Mouse (Mus musculus): ENCODE results near the gene Zbtb8b. TPM values are rescaled to one million over a fixed set of nuclear protein-coding genes. Genes with fewer than 3 reads are reported as not detected.
"Not testable (repeated sequence)": the region's sequence is repeated elsewhere in the genome, so short reads cannot be mapped to it uniquely, and the experiment has no call there.

Zbtb8b gene
- polyA plus RNA-seq, 1 experiment from 2014 or later: 4.7 TPM

- H3K27ac ChIP-seq (replicated peaks); H3K4me2 ChIP-seq; H3K4me3 ChIP-seq; H3K9me3 ChIP-seq; ATAC-seq (ENCODE audit: extremely low read depth, insufficient number of reproducible peaks, low FRiP score, low TSS enrichment); H3K4me1 ChIP-seq; H3K36me3 ChIP-seq; H3K27me3 ChIP-seq (replicated peaks); H3K9ac ChIP-seq: not testable (repeated sequence)
- WGBS: 59% methylated on average over 2 of the region's 2 CpGs
These were observed 16.7 kb upstream of the Zbtb8b start for GRCm38 (mm10) chr4:129457311-129457710.

- ATAC-seq (ENCODE audit: extremely low read depth, insufficient number of reproducible peaks, low FRiP score, low TSS enrichment): no peak
- Histone ChIP-seq H3K4me1 (peaks cover 4% of the 10 kb centered on the region), H3K9ac (0 out of 2 replicates have a peak overlapping the region, but pooled peaks have one; percentile 6), H3K36me3 (no peaks in the 10 kb centered on the region), H3K4me2 (no peak overlapping the region), H3K4me3 (no peak overlapping the region), H3K9me3 (no peaks in the 10 kb centered on the region), H3K27me3 (replicated peaks) (0 out of 2 replicates have a peak, but pooled peaks cover 7% of the 10 kb centered on the region), H3K27ac (replicated peaks) (no peak overlapping the region)
- 40% methylated on average over 5 of the region's 5 CpGs for WGBS
These were observed 15.5 kb upstream of the Zbtb8b start for GRCm38 (mm10) chr4:129456126-129456525.

DNA sequence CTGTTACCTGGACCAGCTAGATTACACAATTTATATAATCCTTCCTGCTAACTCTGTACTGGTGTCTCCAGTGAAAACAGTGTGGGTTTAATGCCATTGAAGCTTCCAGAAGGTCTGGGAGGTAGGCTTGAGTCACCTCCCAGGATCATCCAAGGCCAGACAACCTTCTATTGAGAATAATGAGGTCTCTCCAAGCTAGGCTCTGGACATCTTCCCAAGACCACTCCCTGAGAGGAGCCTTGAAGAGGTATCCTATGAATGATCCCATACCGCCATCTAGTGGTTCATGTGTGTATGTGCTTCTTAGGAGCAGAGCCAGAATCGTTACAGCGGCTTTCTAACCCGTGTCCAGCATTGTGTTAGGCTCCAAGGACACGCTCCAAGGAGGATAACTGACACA lies 14.6 kb upstream of the Zbtb8b start:
- Histone ChIP-seq H3K27ac (replicated peaks) (no peak overlapping the region), H3K4me1 (no peaks in the 10 kb centered on the region), H3K4me3 (no peak overlapping the region), H3K27me3 (replicated peaks) (0 out of 2 replicates have a peak, but pooled peaks cover 7% of the 10 kb centered on the region), H3K9ac (0 out of 2 replicates have a peak overlapping the region, but pooled peaks have one; percentile 6), H3K36me3 (no peaks in the 10 kb centered on the region), H3K4me2 (no peak overlapping the region), H3K9me3 (no peaks in the 10 kb centered on the region)
- WGBS: 2% methylated on average over 5 of the region's 5 CpGs
- no peak for ATAC-seq (ENCODE audit: extremely low read depth, insufficient number of reproducible peaks, low FRiP score, low TSS enrichment)

GRCm38 (mm10) chr4:129451471-129452169 lies 11.0 kb upstream of the Zbtb8b start:
- WGBS: 83% methylated on average over 15 of the region's 15 CpGs
- ATAC-seq (ENCODE audit: extremely low read depth, insufficient number of reproducible peaks, low FRiP score, low TSS enrichment): no peak
- no peak overlapping the region for H3K4me2 ChIP-seq

GRCm38 (mm10) chr4:129450851-129451250 lies 10.2 kb upstream of the Zbtb8b start:
- H3K27ac ChIP-seq (replicated peaks): no peak overlapping the region
- H3K36me3 ChIP-seq: no peaks in the 10 kb centered on the region
- H3K27me3 ChIP-seq (replicated peaks): 0 out of 2 replicates have a peak, but pooled peaks cover 3% of the 10 kb centered on the region
- H3K9me3 ChIP-seq: no peaks in the 10 kb centered on the region
- no peak overlapping the region for H3K4me3 ChIP-seq
- 74% methylated on average over 2 of the region's 2 CpGs for WGBS
- ATAC-seq (ENCODE audit: extremely low read depth, insufficient number of reproducible peaks, low FRiP score, low TSS enrichment): no peak
- no peak overlapping the region for H3K9ac ChIP-seq
- H3K4me1 ChIP-seq: peaks cover 21% of the 10 kb centered on the region
- H3K4me2 ChIP-seq: no peak overlapping the region

More at GRCm38 (mm10) chr4:129451471-129452169, 11.0 kb upstream of the Zbtb8b start:
- Histone ChIP-seq H3K9ac (no peak overlapping the region), H3K4me1 (peaks cover 19% of the 10 kb centered on the region), H3K9me3 (no peaks in the 10 kb centered on the region), H3K27me3 (replicated peaks) (0 out of 2 replicates have a peak, but pooled peaks cover 7% of the 10 kb centered on the region), H3K27ac (replicated peaks) (no peak overlapping the region), H3K36me3 (no peaks in the 10 kb centered on the region), H3K4me3 (no peak overlapping the region)

DNA sequence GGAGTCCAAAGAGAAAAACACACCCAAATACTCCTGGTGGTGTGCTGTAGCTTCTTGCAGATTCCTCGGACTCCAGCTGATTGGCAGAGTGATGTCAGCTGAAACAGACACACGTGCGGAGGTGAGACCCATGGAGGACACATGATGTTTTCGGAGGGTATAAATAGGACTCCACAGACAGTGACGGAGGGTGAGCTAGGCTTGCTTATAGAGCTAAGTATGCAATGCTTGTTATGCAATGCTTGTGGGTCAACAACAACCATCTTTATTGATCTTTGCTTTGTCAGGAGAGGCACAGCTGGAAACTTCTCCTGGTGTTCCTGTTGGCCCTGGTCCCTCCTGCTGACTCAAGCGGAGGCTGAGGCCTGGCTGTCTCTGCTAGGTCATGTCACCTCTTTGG lies 8.1 kb upstream of the Zbtb8b start:
- WGBS: 74% methylated on average over 6 of the region's 6 CpGs

DNA sequence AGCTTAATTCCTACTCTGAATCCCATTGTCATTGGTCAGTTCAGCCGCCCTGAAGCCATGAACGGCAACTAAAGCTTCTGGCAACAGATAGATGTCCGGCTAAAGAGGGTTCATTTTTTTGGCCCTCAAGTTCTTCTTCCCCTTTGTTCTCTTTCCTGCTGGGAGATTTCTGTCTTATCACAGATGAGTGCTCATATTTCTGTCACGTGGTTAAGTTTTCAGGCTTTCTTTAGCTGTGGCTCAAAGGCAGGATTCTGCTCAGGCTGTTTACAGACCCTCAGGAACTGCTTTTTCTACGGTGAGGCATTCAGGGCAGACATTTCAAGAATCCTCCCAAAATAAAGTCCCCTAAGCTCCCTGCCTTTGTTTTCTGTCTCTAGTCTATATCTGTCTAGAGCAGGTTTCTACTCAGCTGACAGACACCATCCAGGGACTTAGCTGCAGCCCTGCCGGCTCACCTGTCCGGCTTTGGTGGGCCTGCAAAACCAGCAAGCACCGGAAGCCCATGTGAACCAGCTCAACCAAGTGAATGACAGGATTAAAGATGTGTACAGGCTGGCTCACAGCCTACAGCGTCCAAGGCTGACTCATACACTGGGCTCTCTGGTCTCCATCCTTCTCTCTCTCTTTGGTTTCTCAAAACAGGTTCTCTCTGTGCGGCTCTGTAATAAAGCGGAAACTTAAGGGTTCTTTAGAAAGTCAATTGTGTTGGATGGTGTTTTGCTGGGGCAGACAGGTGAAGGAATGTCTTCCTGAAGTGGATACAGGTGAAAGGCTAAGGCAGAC lies 7.3 kb upstream of the Zbtb8b start:
- Histone ChIP-seq H3K4me1 (peaks cover 32% of the 10 kb centered on the region), H3K9ac (peak overlapping the region; percentile 56; the same call in 1 of the 2 replicates), H3K27ac (replicated peaks) (peak overlapping the region; percentile 40), H3K36me3 (no peaks in the 10 kb centered on the region), H3K27me3 (replicated peaks) (peaks cover 2% of the 10 kb centered on the region), H3K4me2 (no peak overlapping the region), H3K9me3 (no peaks in the 10 kb centered on the region), H3K4me3 (no peak overlapping the region)
- WGBS: 54% methylated on average over 11 of the region's 11 CpGs
- no peak for ATAC-seq (ENCODE audit: extremely low read depth, insufficient number of reproducible peaks, low FRiP score, low TSS enrichment)

More for the DNA sequence above, 8.1 kb upstream of the Zbtb8b start:
- H3K9me3 ChIP-seq: no peaks in the 10 kb centered on the region
- H3K36me3 ChIP-seq: no peaks in the 10 kb centered on the region
- H3K27ac ChIP-seq (replicated peaks): peak overlapping the region; percentile 40; the same call in 1 of the 2 replicates
- H3K9ac ChIP-seq: no peak overlapping the region; the same call in 1 of the 2 replicates
- no peak for ATAC-seq (ENCODE audit: extremely low read depth, insufficient number of reproducible peaks, low FRiP score, low TSS enrichment)
- no peak overlapping the region for H3K4me2 ChIP-seq
- H3K4me1 ChIP-seq: peaks cover 32% of the 10 kb centered on the region
- no peaks in the 10 kb centered on the region for H3K27me3 ChIP-seq (replicated peaks)
- no peak overlapping the region for H3K4me3 ChIP-seq

- Histone ChIP-seq H3K36me3 (no peaks in the 10 kb centered on the region), H3K9ac (no peak overlapping the region), H3K27ac (replicated peaks) (peak overlapping the region; percentile 40), H3K4me2 (no peak overlapping the region), H3K27me3 (replicated peaks) (peaks cover 8% of the 10 kb centered on the region), H3K4me1 (peaks cover 32% of the 10 kb centered on the region), H3K9me3 (no peaks in the 10 kb centered on the region), H3K4me3 (no peak overlapping the region)
- no peak for ATAC-seq (ENCODE audit: extremely low read depth, insufficient number of reproducible peaks, low FRiP score, low TSS enrichment)
- 59% methylated on average over 8 of the region's 8 CpGs for WGBS
These were observed 6.7 kb upstream of the Zbtb8b start for GRCm38 (mm10) chr4:129447360-129447759.

- WGBS: 36% methylated on average over 6 of the region's 6 CpGs
- Histone ChIP-seq H3K9me3 (no peaks in the 10 kb centered on the region), H3K27ac (replicated peaks) (no peak overlapping the region), H3K4me3 (peak overlapping the region; percentile 48), H3K9ac (no peak overlapping the region), H3K4me2 (peak overlapping the region; percentile 72), H3K36me3 (no peaks in the 10 kb centered on the region), H3K27me3 (replicated peaks) (peaks cover 42% of the 10 kb centered on the region), H3K4me1 (peaks cover 17% of the 10 kb centered on the region)
- no peak for ATAC-seq (ENCODE audit: extremely low read depth, insufficient number of reproducible peaks, low FRiP score, low TSS enrichment)
These were observed 492 bp upstream of the Zbtb8b start for GRCm38 (mm10) chr4:129441145-129441544.

DNA sequence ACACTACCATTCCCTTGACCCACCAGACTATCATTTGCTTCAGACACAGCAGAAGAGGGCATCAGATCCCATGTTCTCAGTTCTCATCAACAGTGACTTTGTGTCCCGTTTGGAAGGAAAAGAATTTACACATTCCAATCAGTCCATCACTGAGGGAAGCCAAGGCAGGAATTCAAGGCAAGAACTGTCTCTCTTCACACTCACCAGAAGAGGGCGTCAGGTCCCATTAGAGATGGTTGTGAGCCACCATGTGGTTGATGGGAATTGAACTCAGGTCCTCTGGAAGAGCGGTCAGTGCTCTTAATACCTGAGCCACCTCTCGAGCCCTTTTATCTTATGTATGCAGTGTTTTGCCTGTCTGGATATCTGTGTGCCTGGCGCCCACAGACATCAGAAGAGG lies 22.3 kb downstream of the Zbtb8b start:
- no peak for ATAC-seq (ENCODE audit: extremely low read depth, insufficient number of reproducible peaks, low FRiP score, low TSS enrichment)
- H3K27me3 ChIP-seq (replicated peaks): no peaks in the 10 kb centered on the region
- H3K4me2 ChIP-seq: no peak overlapping the region
- H3K27ac ChIP-seq (replicated peaks): no peak overlapping the region
- no peaks in the 10 kb centered on the region for H3K36me3 ChIP-seq
- H3K4me1 ChIP-seq: peaks cover 9% of the 10 kb centered on the region
- WGBS: 68% methylated on average over 5 of the region's 5 CpGs
- H3K4me3 ChIP-seq: no peak overlapping the region
- H3K9ac ChIP-seq: no peak overlapping the region
- H3K9me3 ChIP-seq: no peaks in the 10 kb centered on the region

DNA sequence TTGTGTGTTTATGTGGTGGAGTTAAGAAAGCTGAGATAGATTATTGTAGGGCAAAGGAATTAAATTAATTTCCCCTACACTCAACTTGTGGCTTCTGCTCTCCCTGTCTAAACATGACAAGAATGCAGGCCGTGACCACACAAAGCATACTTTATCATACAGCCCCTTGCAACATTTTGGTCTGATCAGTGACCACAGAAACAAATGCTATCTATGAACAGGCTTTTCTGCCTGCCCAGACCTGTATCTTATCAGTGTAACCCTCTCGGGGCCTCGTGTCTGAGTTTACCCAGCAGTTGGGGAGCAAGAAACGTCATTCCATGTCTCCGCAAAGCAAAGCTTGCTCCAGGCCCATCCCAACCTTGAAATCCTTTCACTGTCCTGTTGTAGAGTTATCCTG lies 24.2 kb downstream of the Zbtb8b start:
- WGBS: 5% methylated on average over 5 of the region's 5 CpGs
- Histone ChIP-seq H3K9me3 (no peaks in the 10 kb centered on the region), H3K4me1 (peaks cover 9% of the 10 kb centered on the region), H3K4me2 (no peak overlapping the region), H3K4me3 (no peak overlapping the region), H3K9ac (peak overlapping the region; percentile 15; the same call in 1 of the 2 replicates), H3K36me3 (no peaks in the 10 kb centered on the region), H3K27me3 (replicated peaks) (no peaks in the 10 kb centered on the region), H3K27ac (replicated peaks) (peak overlapping the region; percentile 46; the same call in 1 of the 2 replicates)
- no peak for ATAC-seq (ENCODE audit: extremely low read depth, insufficient number of reproducible peaks, low FRiP score, low TSS enrichment)
